Mouse (Mus musculus) cerebellum, adult 9-11 months (tissue): Measurements from ENCODE around the gene Ltb4r1.
A peak's percentile ranks its signal among the peaks of the same experiment; 100 is the strongest.

Source experiments
- DNase-seq: peaks from one replicate; pipeline ENCODE4 v3.0.0; 2022

The Ltb4r1 gene

DNA sequence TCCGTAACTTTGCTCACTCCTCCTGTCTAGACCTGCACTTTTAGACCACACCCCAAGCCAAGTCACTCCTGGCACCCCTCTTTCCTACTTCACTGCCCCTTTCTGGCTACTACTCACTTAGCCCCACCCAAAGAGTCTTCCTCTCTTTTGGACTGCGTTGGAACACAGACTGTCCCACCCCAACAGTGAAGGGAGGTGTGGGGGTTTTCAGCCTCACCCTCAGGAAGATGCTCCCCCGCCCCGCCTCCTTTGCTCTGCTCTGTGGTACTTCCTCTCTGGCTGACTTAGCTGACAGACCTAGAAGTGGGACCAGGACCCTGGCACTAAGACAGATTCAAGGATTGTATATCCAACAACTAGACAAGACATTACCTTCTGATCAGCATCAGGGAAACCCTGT is at the start of gene Ltb4r1:
Gene Ltb4r1, plus strand, starts transcription at position 267 of the 400 bp plus-strand sequence.
- no peak for DNase-seq

DNA sequence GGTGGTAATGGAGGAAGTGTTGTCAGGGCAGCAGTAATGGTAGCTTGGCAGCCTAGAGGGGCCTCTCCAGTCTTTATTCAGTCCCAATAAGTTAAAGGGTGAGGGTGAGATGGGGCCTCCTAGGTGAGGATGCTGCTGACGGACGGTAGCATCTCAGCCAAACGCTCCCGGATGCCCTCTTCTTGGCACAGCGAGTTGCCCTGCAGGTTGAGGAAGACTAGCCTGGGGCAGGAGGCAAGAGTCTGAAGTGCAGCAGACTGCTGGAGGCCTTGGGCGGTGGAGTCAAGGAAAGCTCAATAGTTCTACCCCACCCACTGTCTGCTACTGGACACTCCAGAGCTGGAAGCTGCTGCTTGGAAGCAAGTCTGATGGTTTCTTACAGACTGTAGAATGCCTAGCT is 49.5 kb upstream of the Ltb4r1 start:
- no peak for DNase-seq

- DNase-seq: no peak
Observed at GRCm38 (mm10) chr14:55716884-55717283, 48.9 kb upstream of the Ltb4r1 start.

DNA sequence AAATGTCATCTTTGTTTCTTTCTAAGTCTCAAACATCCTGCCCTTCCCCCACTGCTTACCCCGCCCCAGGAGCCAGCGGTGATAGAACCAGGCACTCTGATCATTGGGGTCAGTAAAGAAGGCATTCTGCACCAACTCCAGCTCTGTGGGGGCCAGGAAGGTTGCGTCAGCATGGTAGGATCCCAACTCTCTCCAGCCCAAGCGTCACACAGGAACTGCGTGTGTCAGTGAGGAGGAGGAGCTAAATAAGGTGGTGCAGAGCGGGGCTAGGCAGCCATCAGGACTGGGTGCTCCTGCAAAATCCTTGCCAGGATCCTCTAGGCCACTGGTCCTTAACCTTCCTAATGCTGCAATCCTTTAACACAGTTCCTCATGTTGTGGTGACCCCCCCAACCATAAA is 46.0 kb upstream of the Ltb4r1 start:
- no peak for DNase-seq

DNA sequence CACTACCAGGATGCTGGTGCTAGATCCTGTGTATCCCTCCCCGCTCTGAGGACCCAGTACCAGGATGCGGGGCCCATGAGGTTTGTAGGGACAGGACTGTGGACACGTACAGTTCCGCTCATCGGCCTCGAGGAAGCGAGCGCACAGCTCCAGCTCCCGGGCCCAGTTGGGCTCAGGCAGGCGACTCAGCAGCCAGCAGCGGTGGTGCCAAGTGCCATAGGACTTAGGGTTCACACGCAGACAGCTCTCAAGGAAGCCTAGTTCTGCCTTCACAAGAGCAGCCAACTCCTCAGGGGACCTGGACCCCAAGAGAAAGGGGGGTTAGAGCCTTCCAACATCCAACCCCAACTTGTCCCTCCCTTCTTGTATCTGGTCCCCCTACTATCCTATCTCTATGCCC is 45.1 kb upstream of the Ltb4r1 start:
- peak; percentile 34 for DNase-seq

DNA sequence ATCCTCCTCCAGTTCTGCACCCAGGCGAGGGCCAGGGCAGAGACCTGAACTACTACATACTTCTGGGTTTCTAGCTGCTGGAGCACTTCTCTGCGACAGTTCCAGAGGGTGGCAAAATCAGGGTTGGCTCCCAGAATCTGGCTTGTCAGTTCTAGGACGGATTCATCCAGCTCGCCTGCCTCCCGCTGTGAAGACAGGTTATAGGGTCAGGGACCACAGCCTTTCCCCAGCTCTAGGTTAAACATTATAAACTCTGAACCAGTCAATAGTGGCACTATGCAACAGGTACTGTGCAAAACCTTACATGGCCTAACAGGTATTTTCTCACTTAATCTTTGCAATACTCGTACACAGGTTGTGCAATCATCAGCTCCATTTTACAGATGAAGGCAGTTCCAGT is 44.7 kb upstream of the Ltb4r1 start:
- peak; percentile 24 for DNase-seq

DNA sequence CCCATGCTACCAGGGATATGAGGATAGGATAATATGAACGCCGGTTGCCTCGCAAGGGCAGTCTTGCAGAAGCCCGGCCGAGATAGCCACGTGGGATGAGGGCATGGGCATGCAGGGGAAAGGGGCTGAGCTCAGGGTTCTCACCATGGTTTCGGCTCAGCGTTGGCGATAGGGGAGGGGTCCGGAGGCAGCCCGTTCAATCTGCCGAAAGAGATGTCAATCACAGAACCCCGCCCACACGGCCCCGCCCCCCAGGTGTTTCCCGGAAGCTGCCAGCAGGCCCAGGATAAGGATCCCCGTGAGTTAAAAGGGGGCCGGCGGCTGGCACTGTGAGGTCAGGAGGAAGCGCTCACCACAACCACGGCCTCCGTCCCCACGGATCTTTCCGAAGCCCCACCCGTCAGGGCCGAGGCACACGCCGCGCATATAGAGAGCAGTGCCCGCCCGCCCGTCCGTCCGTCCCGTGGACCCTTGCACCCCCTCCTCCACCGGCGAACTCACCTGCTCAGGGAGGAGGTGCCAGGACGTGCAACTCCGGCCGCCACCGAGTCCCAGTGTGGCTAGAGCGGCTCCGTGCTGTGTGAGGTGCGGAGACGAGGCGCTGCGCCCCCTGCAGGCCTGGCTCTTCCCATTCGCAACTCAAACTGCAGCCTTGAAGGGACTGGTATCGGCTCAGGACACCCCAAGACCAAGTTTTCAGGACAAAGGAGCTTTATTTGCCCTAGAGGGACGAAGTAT is 43.9 kb upstream of the Ltb4r1 start, which contains the start of gene Rabggta:
Gene Rabggta, minus strand, starts transcription at position 564 of the 738 bp plus-strand sequence.
- DNase-seq: peak; percentile 94

GRCm38 (mm10) chr14:55722438-55722945 is 43.3 kb upstream of the Ltb4r1 start:
- DNase-seq: no peak

DNA sequence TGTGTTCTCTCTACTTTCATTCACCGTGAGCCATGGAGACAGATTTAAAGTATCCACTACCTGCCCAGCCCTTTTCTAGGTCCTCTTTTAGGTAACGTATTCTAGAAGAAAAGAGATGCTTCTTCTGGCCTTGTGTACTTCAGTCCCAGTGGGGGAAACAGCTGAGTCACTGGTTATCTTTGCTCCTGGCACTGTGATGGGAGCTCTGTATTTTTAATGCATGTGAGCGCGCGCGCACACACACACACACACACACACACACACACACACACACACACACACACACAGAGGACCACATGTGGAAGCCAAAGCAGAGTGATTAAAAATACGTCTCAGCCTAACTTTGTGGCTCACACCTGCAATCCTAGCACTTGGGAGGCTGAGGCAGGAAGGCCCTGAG is 42.3 kb upstream of the Ltb4r1 start:
- no peak for DNase-seq

DNA sequence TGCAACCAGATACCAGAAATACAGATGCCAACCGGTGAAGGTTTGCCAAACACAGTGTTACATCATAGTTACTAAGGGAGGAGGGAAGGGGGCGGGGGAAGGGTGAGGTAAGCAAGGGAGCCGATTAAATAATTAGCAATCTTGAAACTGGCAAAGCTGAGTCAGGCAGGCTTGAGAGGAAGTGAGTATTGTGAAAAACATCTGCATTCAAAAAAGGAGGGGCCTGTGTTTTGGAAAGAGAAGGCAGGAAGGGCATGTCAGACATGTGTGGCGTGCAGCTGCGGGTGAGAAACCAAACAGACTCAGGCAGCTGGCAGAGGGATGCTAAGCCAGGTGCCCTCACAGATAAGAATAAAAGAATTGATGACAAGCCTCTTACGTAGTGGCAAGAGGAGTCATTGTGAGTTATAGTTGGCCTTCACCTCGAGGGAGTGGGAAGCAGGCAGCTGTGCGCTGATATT is 41.3 kb upstream of the Ltb4r1 start:
- DNase-seq: no peak

- no peak for DNase-seq
Observed at GRCm38 (mm10) chr14:55726261-55726660, 39.5 kb upstream of the Ltb4r1 start.

GRCm38 (mm10) chr14:55727889-55728685 is 37.7 kb upstream of the Ltb4r1 start:
- DNase-seq: no peak

DNA sequence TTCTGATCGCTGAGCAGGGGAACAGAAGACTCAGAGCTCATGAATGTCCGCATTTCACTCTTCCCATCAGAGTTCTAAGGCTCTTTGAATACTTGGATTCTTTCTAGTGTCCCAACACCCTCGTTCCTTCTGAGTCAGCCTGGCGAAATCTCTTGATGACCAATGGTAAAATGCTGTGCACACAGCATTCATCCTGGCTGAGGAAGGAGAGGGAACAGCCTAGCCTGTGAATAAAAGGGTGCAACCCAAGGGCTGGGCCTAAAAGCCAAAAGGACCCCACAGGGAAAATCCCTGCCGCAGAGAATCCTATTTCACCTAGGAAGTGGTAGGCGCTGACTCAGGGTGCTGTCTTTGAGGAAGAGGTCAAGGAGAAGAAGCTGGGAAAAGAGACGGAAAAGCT is 35.6 kb upstream of the Ltb4r1 start:
- DNase-seq: no peak

DNA sequence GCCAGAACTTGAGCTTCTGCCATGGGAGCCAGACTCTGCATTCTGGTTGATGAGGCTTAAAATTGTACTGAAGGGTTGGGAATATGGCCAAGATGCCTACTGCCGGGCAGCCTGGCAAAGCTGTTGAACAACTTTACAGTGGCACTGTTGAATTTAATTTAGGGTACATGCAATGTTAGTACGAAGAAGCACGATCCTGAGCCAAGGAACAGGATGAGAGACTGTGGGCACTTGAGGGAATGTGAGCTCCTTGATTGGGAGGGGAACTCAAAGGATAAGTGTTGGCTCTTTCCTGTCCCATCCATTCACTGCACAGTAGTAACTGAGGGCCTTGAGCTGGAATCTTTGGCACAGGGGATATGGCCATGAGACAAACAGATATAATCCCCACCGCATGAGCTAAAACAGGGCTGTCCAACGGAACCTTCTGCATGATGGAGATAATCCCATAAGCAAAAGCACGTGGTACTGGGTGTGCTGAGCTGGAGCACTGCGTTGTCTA is 35.2 kb upstream of the Ltb4r1 start:
- DNase-seq: no peak

GRCm38 (mm10) chr14:55733889-55734288 is 31.9 kb upstream of the Ltb4r1 start:
- DNase-seq: no peak

DNA sequence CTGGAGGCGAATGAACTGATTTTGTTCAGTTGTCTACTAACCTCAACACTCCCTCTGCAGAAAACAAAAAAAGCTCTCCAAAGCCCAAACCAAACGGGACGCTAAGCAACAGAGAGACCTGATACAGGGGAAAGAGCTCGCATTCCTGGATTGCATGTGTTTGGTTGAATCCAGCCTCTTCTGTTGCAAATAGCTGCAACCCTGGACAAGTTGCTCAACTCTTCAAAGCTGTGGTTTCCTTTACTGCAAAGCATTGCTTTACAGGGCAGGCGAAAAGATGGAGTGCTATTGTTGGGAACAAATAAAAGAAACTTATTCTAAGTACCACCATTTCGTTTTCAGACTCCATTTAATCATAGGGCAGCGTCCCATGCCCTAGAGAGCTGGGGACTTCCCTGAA is 30.9 kb upstream of the Ltb4r1 start:
- no peak for DNase-seq

DNA sequence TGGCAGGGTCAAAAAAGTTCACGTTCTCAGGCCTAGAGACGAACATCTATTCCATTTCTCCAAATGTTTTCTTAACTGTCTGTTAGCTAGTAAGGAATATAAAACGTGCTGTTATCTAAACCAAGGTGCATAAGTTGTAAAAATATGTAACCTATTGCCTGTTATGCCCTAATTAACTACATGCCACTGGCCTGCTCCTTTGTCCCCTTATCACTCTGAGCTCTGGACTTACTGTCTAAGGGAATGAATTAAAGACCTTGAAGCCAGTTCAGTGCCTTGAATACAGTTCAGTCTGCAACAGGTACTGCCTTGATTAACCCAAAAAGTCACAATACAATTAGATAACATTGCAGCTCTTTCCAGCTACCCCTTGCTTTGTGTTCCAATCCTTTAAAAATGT is 30.4 kb upstream of the Ltb4r1 start:
- no peak for DNase-seq

DNA sequence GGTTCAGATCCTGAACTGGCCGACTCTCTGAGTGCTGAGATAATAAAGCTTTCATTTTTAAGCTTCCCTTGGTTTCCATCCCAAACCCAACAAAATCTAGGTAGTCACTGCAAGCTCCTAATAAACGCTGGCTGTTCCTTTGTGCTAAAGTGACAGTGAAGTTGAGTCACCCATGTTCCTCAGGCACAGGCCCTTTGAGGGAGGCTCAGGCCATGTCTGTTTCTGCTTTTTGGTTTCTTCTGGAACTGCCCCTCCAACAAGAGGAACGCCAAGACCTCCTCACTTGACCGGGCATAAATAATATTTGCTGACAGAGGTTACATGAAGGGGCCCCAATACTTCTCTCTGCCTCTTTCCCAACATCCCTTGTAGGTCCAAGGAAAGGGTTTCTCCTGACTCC is 30.0 kb upstream of the Ltb4r1 start:
- no peak for DNase-seq

- DNase-seq: no peak
Observed at GRCm38 (mm10) chr14:55737086-55737687, 28.6 kb upstream of the Ltb4r1 start.

GRCm38 (mm10) chr14:55743711-55744110 is 22.1 kb upstream of the Ltb4r1 start:
- DNase-seq: peak; percentile 77

DNA sequence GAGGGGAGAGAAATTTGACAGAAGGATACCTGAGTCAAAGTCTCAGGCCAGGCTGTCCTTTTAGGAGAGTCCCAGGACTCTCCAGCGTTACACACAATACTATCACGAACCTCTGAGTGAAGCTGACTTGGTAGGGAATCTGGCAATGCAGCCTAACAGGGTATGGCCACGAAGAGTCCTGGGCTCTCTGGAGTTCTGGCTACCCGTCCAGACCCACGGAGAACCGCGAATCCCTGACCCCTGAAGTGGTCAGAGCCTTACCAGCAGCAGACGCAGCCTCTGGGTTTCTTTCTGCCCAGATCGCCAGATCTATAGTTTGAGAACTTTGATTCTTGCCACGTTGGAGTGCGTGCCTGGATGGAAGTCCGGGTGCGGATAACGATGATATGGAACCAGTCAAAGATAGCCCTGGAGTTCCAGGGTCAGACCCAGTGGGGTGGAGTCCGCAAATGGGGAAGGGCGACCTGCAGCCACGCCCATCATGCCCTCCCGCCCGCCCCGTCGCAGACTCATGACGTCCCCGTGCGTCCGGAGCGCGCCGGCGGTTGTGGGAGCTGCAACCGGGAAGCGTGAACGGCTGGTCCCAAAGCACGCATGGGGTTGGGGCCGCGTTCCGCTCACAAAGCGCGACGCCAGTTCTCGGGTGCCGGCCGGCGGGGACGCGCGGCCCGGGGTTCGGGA is 20.4 kb upstream of the Ltb4r1 start, which contains the start of the genes Dhrs1 and Nop9:
Gene Dhrs1, minus strand, starts transcription at position 511 of the 681 bp plus-strand sequence.
Gene Nop9, plus strand, starts transcription at position 514 of the 681 bp plus-strand sequence.
- peak; percentile 84 for DNase-seq

GRCm38 (mm10) chr14:55745861-55746237 is 19.9 kb upstream of the Ltb4r1 start:
- DNase-seq: no peak
